Mouse (Mus musculus) Muller cell, postnatal 12 days (primary cell): ENCODE data around the gene Cercam.
"Not testable (repeated sequence)": the region's sequence is repeated elsewhere in the genome, so short reads cannot be mapped to it uniquely, and the experiment has no call there.

Source experiments
- DNase-seq: peaks from one replicate; pipeline ENCODE4 v3.0.0-alpha.2; 2015; ENCODE audit errors: inconsistent ontology term

Cercam gene

DNA sequence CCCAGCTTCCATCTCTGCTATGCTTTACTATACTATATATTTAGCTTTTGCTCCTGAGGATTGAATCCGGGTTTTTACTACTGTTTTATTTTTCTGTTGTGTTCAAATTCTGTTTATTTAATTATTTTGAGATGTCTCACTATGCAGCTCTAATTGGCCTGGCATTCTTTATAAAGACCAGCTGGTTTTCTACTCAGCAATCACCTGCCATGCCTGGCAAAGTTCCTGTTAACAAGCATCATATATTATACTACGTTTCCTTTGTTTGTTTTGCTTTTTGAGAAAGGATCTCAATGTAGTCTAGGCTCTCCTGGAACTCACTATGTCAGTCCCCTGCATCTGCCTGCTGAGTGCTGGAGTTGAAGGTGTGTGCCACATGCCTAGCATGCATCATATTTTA is 28.4 kb downstream of the Cercam start:
- DNase-seq, result no peak

DNA sequence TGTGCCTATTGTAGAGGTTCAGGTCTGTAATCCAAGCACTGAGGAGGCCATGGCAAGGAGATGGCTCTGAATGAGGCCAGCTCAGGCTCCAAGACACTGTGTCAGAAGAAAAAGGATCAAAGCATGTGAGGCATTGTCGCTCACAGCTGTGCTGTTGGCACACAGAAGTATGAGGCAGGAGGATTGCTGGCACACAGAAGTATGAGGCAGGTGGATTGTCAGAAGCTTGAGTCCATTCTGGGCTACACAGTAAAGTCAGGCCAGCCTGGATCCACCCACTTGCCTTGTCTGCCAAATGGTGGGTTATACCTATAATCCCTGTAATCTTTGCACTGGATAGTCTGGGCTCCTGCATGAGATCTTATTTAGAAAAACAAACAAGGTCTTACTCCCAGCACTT is 29.1 kb downstream of the Cercam start:
- DNase-seq, result no peak

DNA sequence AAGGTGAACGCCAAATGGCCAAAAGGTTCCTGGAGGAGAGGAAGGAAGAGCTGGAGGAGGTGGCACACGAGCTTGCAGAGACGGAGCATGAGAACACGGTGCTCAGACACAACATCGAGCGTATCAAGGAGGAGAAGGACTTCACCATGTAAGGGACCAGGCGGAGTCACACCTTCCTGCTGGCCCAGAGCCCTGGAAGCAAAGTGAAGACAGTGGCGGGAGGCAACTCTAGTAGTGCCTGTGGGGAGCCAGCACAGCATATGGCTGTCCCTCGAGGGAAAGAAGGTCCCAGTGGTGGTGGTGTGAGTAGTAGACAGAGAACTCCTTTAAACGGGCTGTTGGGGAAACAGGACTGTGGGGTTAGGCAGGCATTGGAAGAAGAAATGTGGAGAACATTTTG is 33.2 kb downstream of the Cercam start:
- DNase-seq, result no peak

DNA sequence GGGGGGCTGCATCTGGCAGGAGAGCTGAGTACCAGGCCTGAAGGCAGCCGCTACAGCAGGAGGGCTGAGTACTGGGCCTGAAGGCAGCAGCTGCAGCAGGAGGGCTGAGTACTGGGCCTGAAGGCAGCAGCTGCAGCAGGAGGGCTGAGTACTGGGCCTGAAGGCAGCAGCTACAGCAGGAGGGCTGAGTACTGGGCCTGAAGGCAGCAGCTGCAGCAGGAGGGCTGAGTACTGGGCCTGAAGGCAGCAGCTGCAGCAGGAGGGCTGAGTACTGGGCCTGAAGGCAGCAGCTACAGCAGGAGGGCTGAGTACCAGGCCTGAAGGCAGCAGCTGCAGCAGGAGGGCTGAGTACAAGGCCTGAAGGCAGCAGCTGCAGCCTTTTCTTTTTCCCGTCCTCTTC is 39.2 kb downstream of the Cercam start:
- DNase-seq, result not testable (repeated sequence)

DNA sequence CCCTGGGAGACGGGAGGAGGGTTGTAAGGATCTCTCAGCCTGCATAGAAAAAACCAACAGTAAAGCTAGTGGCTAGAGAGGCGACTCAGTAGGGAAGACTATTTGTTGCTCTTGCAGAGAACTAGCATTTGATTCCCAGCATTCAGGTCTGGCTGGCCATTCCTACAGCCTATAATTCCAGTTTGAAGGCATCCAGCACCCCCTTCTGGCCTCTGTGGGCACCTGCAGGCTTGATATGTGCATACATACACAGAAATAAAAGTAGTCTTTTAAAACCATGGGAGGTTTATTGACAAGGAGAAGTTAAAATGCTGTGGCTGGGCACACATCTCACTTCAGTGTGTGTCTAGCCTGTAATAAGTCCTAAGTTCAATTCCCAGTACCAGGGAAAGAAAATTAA is 41.1 kb downstream of the Cercam start:
- DNase-seq, result no peak

DNA sequence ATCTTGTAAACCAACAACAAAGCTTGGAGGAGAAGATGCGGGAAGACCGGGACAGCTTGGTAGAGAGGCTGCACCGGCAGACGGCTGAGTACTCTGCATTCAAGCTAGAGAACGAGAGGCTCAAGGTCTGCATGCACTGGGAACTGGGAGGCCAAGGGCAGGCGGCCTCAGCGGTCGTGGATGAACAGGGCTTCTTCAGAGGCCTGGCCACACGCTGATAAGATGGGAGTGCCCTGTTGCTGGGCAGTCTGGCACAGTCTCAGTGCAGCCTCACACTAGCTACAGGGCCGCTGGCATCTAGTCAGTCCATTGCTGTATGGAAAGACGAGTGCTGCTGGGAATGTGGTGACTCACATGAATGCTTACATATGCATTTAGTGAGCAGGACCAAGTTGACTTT is 48.7 kb downstream of the Cercam start:
- no peak for DNase-seq

DNA sequence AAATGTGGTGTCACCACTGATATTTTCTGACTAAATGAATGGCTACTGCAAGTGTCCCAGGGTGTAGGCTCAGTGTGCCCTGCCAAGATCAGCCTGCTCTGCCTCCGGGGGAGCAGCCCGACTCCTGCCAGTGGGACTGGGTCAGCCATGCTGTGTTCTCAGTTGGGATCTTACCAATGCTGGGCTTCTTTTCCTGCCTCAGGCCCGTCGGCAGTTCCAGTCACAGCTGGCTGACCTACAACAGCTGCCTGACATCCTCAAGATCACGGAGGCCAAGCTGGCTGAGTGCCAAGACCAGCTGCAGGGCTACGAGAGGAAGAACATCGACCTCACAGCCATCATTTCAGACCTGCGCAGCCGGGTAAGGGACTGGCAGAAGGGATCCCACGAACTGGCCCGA is 53.0 kb downstream of the Cercam start:
- DNase-seq, result no peak

DNA sequence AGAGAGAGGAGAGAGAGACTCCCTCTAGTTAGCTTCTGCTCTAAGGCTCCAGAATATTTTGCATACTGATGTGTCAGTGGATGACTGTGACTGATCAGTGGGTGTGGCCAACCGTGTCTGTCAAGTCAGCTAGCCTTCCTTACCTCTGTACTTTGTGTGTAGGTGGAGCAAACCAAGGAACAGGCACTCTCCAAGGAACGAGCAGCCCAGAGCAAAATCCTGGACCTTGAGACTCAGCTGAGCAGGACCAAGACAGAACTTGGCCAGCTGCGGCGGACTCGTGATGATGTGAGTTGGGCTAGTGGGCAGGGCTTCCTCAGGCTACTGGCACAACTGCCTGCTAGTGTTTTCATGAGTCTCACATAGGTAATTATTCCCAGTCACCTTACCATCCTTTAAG is 57.6 kb downstream of the Cercam start:
- DNase-seq, result no peak

DNA sequence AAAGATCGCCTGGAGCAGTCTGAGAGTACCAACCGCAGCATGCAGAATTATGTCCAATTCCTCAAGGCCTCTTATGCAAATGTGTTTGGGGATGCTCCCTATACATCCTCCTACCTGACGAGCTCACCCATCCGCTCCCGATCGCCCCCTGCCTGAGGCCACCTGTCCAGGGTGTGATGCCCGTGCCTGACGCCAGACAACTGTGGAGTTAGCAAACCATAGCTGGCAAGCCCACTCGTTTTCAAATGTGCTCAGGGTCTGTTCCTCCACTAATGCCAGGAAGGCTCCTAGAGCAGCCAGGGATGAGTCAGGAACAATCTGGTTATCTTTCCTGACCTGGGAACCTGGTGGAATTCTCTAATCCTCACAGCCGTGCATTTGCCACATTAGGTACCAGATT is 61.5 kb downstream of the Cercam start:
- no peak for DNase-seq

DNA sequence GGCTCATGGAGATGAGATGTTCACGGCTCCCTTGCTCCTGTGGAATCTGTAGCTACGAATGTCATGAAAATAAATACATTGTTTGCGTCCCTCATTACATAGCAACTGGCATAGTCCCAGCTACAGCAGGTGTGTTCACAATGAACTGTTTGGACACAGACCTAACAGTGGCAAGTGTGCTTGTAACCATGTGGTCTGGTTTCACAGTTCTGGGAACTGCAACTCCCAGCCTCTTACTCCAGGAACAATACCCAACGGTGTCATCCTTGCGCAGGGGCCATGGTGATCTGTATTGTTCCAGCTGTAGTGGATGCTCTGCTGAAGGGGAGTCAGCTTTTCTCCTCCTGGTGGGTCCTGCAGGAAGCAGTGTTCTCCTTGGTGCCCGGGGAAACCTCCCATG is 62.2 kb downstream of the Cercam start:
- DNase-seq, result no peak
